Mouse (Mus musculus) ES-E14 (cell line): ENCODE measurements at regions not wholly inside any gene's neighbourhood (a gene's known extent, or its start where the extent isn't known, plus 50 kb on each side); places are given as distances from the start of the nearest gene placed in this dataset.

Source experiments
- DNase-seq: peaks from one replicate; pipeline ENCODE4 v3.0.0-alpha.2; 2013; ENCODE audit warnings: low read depth, low spot score
- H3K27ac ChIP-seq: 2 replicates; pipeline ENCODE4 v1.5.1; 2012; ENCODE audit warnings: low read depth, mild to moderate bottlenecking, low read length, moderate library complexity, mixed read lengths; ENCODE audit not compliant: poor library complexity, insufficient read depth, severe bottlenecking
- H3K36me3 ChIP-seq: 2 replicates; pipeline ENCODE4 v1.6.1; 2012; ENCODE audit warnings: mild to moderate bottlenecking, low read length, moderate library complexity, mixed read lengths; ENCODE audit not compliant: control insufficient read depth, poor library complexity, insufficient read depth, severe bottlenecking
- H3K4me1 ChIP-seq, 2 experiments: fragments of 150-350 bp in 1 of 2; sonication (generic) in 1 of 2; 2 replicates each; pipeline ENCODE4 v1.6.1; 2012; ENCODE audit warnings: low read length in 2 of 2, mild to moderate bottlenecking in 1 of 2, mixed read lengths in 1 of 2; ENCODE audit not compliant: control insufficient read depth in 2 of 2, insufficient read depth in 2 of 2, poor library complexity in 1 of 2
- H3K4me3 ChIP-seq, 2 experiments: fragments of 150-350 bp in 1 of 2; sonication (generic) in 1 of 2; 2 replicates each; pipeline ENCODE4 v1.5.1; 2012; ENCODE audit warnings: low read length in 2 of 2, low read depth in 1 of 2, mild to moderate bottlenecking in 1 of 2, mixed read lengths in 1 of 2; ENCODE audit not compliant: insufficient read depth in 1 of 2, poor library complexity in 1 of 2, severe bottlenecking in 1 of 2
- H3K9ac ChIP-seq: 2 replicates; pipeline ENCODE4 v1.6.1; 2012; ENCODE audit warnings: low read depth, mild to moderate bottlenecking, low read length, mixed read lengths; ENCODE audit not compliant: poor library complexity, insufficient read depth, severe bottlenecking
- H3K9me3 ChIP-seq: fragments of 150-350 bp; sonication (generic); 2 replicates; pipeline ENCODE4 v1.6.1; 2012; ENCODE audit warnings: low read depth, mild to moderate bottlenecking, low read length; ENCODE audit not compliant: control insufficient read depth, insufficient read depth
- CHD2 ChIP-seq: IDR thresholded peaks from 2 replicates; pipeline ENCODE4 v1.6.1; 2014; ENCODE audit warnings: mild to moderate bottlenecking, low read depth, low read length, inconsistent platforms
- HCFC1 ChIP-seq: IDR thresholded peaks from 2 replicates; pipeline ENCODE4 v1.6.1; 2012; ENCODE audit warnings: low read length, inconsistent platforms, borderline replicate concordance; ENCODE audit not compliant: insufficient read depth
- MAFK ChIP-seq: IDR thresholded peaks from 2 replicates; pipeline ENCODE4 v1.6.1; 2014; ENCODE audit warnings: mild to moderate bottlenecking, low read depth, low read length, inconsistent platforms; ENCODE audit not compliant: insufficient read depth
- ZC3H11A ChIP-seq: IDR thresholded peaks from 2 replicates; pipeline ENCODE4 v1.6.1; 2012; ENCODE audit warnings: low read depth, mild to moderate bottlenecking, inconsistent platforms, low read length, borderline replicate concordance
- ZNF384 ChIP-seq: IDR thresholded peaks from 2 replicates; pipeline ENCODE4 v1.6.1; 2012; ENCODE audit warnings: low read depth, low read length, inconsistent platforms
- in situ Hi-C, 2 experiments: fragments of 600-800 bp; cut with MboI; formaldehyde crosslinking; loops; one replicate each; pipeline ENCODE4 v1.15.1; 2025; ENCODE audit warnings: low sequenced_read_pairs in 2 of 2, inconsistent platforms in 1 of 2; ENCODE audit not compliant: unreplicated experiment in 2 of 2

DNA sequence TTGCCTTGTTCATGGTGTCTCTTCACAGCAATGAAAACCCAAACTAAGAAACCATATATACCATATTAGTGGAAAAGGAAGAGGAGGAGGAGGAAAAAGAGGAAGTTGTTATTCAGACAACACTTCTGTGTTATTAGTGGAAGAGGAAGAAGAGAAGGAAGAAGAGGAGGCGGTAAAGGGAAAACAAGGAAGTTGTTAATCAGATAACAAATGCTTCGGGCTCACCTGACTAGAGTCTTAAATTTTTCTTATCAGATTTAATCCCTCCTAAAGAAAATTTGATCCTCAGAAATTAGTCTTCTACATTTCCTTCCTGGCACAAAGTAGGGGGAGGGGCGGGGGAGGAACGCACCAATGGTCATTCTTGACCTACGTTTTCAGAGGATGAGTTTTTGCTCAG is 101.8 kb upstream of the Fer start:
- Histone ChIP-seq H3K27ac (no peak overlapping the region), H3K9me3 (no peaks in the 10 kb centered on the region; the same call in 1 of the 2 replicates), H3K4me3 (no peak overlapping the region), H3K4me1 (no peaks in the 10 kb centered on the region), H3K36me3 (no peaks in the 10 kb centered on the region), H3K9ac (no peak overlapping the region)
- no peak for DNase-seq
- in situ Hi-C loops: no loop called here
- TF ChIP-seq CHD2: no peak
- no peak for TF ChIP-seq ZC3H11A

GRCm38 (mm10) chr17:63771111-63771510 is 91.8 kb upstream of the Fer start:
- Histone ChIP-seq H3K4me1 (no peaks in the 10 kb centered on the region), H3K9ac (no peak overlapping the region), H3K9me3 (0 out of 2 replicates have a peak, but pooled peaks cover 4% of the 10 kb centered on the region), H3K4me3 (no peak overlapping the region), H3K36me3 (no peaks in the 10 kb centered on the region), H3K27ac (no peak overlapping the region)
- TF ChIP-seq HCFC1 (no peak), CHD2 (no peak), MAFK (no peak), ZC3H11A (no peak), ZNF384 (no peak)
- in situ Hi-C loops: no loop called here
- no peak for DNase-seq

DNA sequence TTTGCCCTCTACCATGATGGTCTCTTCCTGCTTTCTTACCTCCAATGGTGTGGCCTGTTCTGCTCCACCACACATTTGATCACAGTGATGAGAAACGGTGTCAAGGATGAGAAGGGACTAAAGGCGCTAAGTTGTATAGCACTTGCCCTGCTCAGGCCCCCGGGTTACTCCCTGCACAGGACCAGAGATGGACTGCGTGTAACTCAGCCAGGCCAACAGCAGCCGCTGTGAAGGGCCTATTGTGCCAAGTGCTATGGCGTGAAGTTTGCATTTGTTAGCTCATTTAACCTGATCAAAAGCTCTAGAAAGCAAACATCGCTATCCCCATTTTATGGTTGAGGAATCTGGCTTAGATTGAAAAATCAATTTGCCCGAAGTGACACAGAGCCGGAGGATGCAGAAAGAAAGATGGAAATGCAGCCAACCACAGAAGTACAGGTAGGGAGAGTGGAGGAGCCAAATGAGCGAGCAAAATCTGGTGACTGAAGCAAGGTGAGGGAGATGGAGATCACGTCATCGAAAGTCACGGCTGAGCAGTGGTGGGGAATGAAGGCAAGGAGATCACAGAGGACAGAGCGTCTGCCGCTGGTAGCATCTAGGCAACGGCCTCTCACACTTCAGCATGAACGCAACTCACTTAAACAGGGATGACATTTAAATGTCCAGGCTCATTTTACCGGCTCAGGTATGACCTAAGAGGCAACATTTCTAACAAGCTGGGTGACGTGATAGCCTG is 78.3 kb upstream of the Fer start:
- no peaks in the 10 kb centered on the region for H3K4me1 ChIP-seq
- H3K36me3 ChIP-seq: no peaks in the 10 kb centered on the region
- no peak overlapping the region for H3K27ac ChIP-seq
- no peak overlapping the region for H3K9ac ChIP-seq
- TF ChIP-seq HCFC1: no peak
- no peak for TF ChIP-seq MAFK
- no peak for TF ChIP-seq ZC3H11A
- no peaks in the 10 kb centered on the region for H3K9me3 ChIP-seq
- H3K4me3 ChIP-seq: no peak overlapping the region
- in situ Hi-C loops: loop anchor here in 1 of 2 experiments (25.0 kb wide), 1 partner anchor 222 kb away; no protein-coding TSS in a partner anchor
- DNase-seq: no peak

DNA sequence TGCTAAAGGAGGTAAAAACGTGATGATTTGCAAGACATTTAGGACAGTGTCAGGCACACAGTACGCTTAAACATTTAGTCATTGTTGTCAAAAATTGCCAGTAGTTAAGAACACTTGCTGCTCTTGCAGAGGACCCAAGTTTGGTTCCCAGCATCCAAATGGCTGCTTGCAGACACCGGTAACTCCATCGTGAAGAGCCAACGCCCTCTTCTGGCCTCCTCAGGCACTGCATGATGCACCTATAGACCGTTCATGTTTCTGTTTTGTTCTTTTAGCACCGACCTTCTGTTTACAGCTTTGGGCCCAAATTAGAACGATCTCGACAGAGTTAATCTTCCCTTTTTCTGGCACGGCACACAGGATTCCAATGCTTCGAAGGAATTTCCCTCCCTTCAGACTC is 76.4 kb upstream of the Fer start:
- H3K9ac ChIP-seq: no peak overlapping the region
- no peaks in the 10 kb centered on the region for H3K4me1 ChIP-seq
- TF ChIP-seq ZNF384: no peak
- no peak for TF ChIP-seq HCFC1
- peak; percentile 38; the same call in 1 of the 2 replicates for TF ChIP-seq ZC3H11A
- no peak for TF ChIP-seq CHD2
- TF ChIP-seq MAFK: no peak
- in situ Hi-C loops: loop anchor here in 1 of 2 experiments (25.0 kb wide), 1 partner anchor 224 kb away; no protein-coding TSS in a partner anchor
- no peaks in the 10 kb centered on the region for H3K9me3 ChIP-seq
- DNase-seq: peak; percentile 29
- no peak overlapping the region for H3K27ac ChIP-seq
- H3K36me3 ChIP-seq: no peaks in the 10 kb centered on the region
- H3K4me3 ChIP-seq: no peak overlapping the region
